Mouse (Mus musculus): ENCODE measurements at regions not wholly inside any gene's neighbourhood (a gene's known extent, or its start where the extent isn't known, plus 50 kb on each side); places are given as distances from the start of the nearest gene placed in this dataset.
"Not testable (repeated sequence)": the region's sequence is repeated elsewhere in the genome, so short reads cannot be mapped to it uniquely, and the experiment has no call there.

GRCm38 (mm10) chr3:118194754-118195153, 326.0 kb upstream of the Snx7 start:
- CTCF ChIA-PET: no interaction called here

- CTCF ChIA-PET: no interaction called here
Observed at GRCm38 (mm10) chr3:118189382-118189781, 320.6 kb upstream of the Snx7 start.

GRCm38 (mm10) chr3:118177446-118177845, 308.7 kb upstream of the Snx7 start:
- CTCF ChIA-PET: no interaction called here

GRCm38 (mm10) chr3:118162916-118163315, 294.2 kb upstream of the Snx7 start:
- CTCF ChIA-PET: no interaction called here

- CTCF ChIA-PET: no interaction called here
Observed at GRCm38 (mm10) chr3:118144788-118145187, 276.1 kb upstream of the Snx7 start.

- CTCF ChIA-PET: no interaction called here
Observed at GRCm38 (mm10) chr3:118141731-118142130, 273.0 kb upstream of the Snx7 start.

GRCm38 (mm10) chr3:118140108-118140507, 271.4 kb upstream of the Snx7 start:
- CTCF ChIA-PET: no interaction called here

- CTCF ChIA-PET: not testable (repeated sequence)
Observed at GRCm38 (mm10) chr3:118128349-118128748, 259.6 kb upstream of the Snx7 start.

- CTCF ChIA-PET: no interaction called here
Observed at GRCm38 (mm10) chr3:118102635-118103034, 233.9 kb upstream of the Snx7 start.

GRCm38 (mm10) chr3:118084508-118084907, 215.8 kb upstream of the Snx7 start:
- CTCF ChIA-PET: no interaction called here

- CTCF ChIA-PET: no interaction called here
Observed at GRCm38 (mm10) chr3:118072363-118072762, 203.6 kb upstream of the Snx7 start.

GRCm38 (mm10) chr3:118070129-118070528, 201.4 kb upstream of the Snx7 start:
- CTCF ChIA-PET: no interaction called here

- CTCF ChIA-PET: no interaction called here
Observed at GRCm38 (mm10) chr3:118063679-118064078, 194.9 kb upstream of the Snx7 start.

- CTCF ChIA-PET: no interaction called here
Observed at GRCm38 (mm10) chr3:118062569-118062968, 193.8 kb upstream of the Snx7 start.

- CTCF ChIA-PET: no interaction called here
Observed at GRCm38 (mm10) chr3:118047016-118047415, 178.3 kb upstream of the Snx7 start.

- CTCF ChIA-PET: no interaction called here
Observed at GRCm38 (mm10) chr3:118046536-118046935, 177.8 kb upstream of the Snx7 start.

- CTCF ChIA-PET: interaction anchor here (0.6 kb wide), 1 partner anchor 41 kb away, joined by 3 read pairs; no protein-coding TSS in a partner anchor
Observed at GRCm38 (mm10) chr3:118036501-118036900, 167.8 kb upstream of the Snx7 start.

- CTCF ChIA-PET: interaction anchor here (0.7 kb wide), 1 partner anchor 41 kb away, joined by 3 read pairs; no protein-coding TSS in a partner anchor
Observed at GRCm38 (mm10) chr3:117995401-117995800, 126.7 kb upstream of the Snx7 start.

- CTCF ChIA-PET: no interaction called here
Observed at GRCm38 (mm10) chr3:117994110-117994509, 125.4 kb upstream of the Snx7 start.

- CTCF ChIA-PET: no interaction called here
Observed at GRCm38 (mm10) chr3:117990561-117990960, 121.8 kb upstream of the Snx7 start.

- CTCF ChIA-PET: no interaction called here
Observed at GRCm38 (mm10) chr3:117988443-117988842, 119.7 kb upstream of the Snx7 start.

- CTCF ChIA-PET: no interaction called here
Observed at GRCm38 (mm10) chr3:117975638-117976037, 106.9 kb upstream of the Snx7 start.

GRCm38 (mm10) chr3:117968805-117969204, 100.1 kb upstream of the Snx7 start:
- CTCF ChIA-PET: no interaction called here

GRCm38 (mm10) chr3:117938426-117938825, 69.7 kb upstream of the Snx7 start:
- CTCF ChIA-PET: no interaction called here

- CTCF ChIA-PET: no interaction called here
Observed at GRCm38 (mm10) chr3:117927527-117927926, 58.8 kb upstream of the Snx7 start.
